Mouse (Mus musculus): ENCODE measurements around the gene Klk12. TPM values are rescaled to one million over a fixed set of nuclear protein-coding genes. Genes with fewer than 3 reads are reported as not detected.

Gene Klk12
- polyA plus RNA-seq, 1 experiment from 2014 or later, result not detected

- H3K4me1 ChIP-seq, result peaks cover 3% of the 10 kb centered on the region
- H3K27ac ChIP-seq, result no peak overlapping the region
- H3K27me3 ChIP-seq (replicated peaks), result peaks cover 31% of the 10 kb centered on the region
- no peak overlapping the region for H3K4me3 ChIP-seq
- no peaks in the 10 kb centered on the region for H3K36me3 ChIP-seq
- peak overlapping the region; percentile 77 for H3K4me2 ChIP-seq (replicated peaks)
- no peak overlapping the region for H3K9ac ChIP-seq
- no peaks in the 10 kb centered on the region for H3K9me3 ChIP-seq
- no peak; the same call in 1 of the 2 replicates for ATAC-seq (ENCODE audit: low FRiP score, low read depth)
- 39% methylated on average over 13 of the region's 13 CpGs for WGBS
Observed at GRCm38 (mm10) chr7:43797844-43798462, 29.3 kb downstream of the Klk12 start.

- H3K27me3 ChIP-seq (replicated peaks), result peaks cover 31% of the 10 kb centered on the region
- H3K9me3 ChIP-seq, result no peaks in the 10 kb centered on the region
- no peak overlapping the region for H3K4me2 ChIP-seq (replicated peaks)
- H3K4me3 ChIP-seq, result no peak overlapping the region
- no peaks in the 10 kb centered on the region for H3K36me3 ChIP-seq
- no peak overlapping the region for H3K9ac ChIP-seq
- peaks cover 3% of the 10 kb centered on the region for H3K4me1 ChIP-seq
- 82% methylated on average over 7 of the region's 7 CpGs for WGBS
- no peak overlapping the region for H3K27ac ChIP-seq
- no peak for ATAC-seq (ENCODE audit: low FRiP score, low read depth)
Observed at GRCm38 (mm10) chr7:43799876-43800275, 31.2 kb downstream of the Klk12 start.

- Histone ChIP-seq H3K4me1 (no peaks in the 10 kb centered on the region), H3K36me3 (no peaks in the 10 kb centered on the region), H3K9me3 (no peaks in the 10 kb centered on the region), H3K9ac (no peak within 1 kb of the TSS), H3K4me3 (no peak within 1 kb of the TSS), H3K27me3 (replicated peaks) (no peaks in the 10 kb centered on the region), H3K4me2 (replicated peaks) (no peak within 1 kb of the TSS), H3K27ac (no peak within 1 kb of the TSS)
- WGBS, result 61% methylated on average over 5 of the region's 5 CpGs
- ATAC-seq (ENCODE audit: low FRiP score, low read depth), result no peak
Observed at GRCm38 (mm10) chr7:43810994-43811393, 42.3 kb downstream of the Klk12 start, which contains the start of gene Klk7. TSS of gene Klk7 (plus strand) at chr7:43811294.

- H3K27ac ChIP-seq, result no peak overlapping the region
- no peaks in the 10 kb centered on the region for H3K9me3 ChIP-seq
- no peak overlapping the region for H3K4me2 ChIP-seq (replicated peaks)
- no peaks in the 10 kb centered on the region for H3K27me3 ChIP-seq (replicated peaks)
- 83% methylated on average over 7 of the region's 7 CpGs for WGBS
- H3K4me1 ChIP-seq, result no peaks in the 10 kb centered on the region
- no peaks in the 10 kb centered on the region for H3K36me3 ChIP-seq
- no peak overlapping the region for H3K9ac ChIP-seq
- ATAC-seq (ENCODE audit: low FRiP score, low read depth), result no peak
- H3K4me3 ChIP-seq, result no peak overlapping the region
Observed at GRCm38 (mm10) chr7:43815211-43815610, 46.5 kb downstream of the Klk12 start.

DNA sequence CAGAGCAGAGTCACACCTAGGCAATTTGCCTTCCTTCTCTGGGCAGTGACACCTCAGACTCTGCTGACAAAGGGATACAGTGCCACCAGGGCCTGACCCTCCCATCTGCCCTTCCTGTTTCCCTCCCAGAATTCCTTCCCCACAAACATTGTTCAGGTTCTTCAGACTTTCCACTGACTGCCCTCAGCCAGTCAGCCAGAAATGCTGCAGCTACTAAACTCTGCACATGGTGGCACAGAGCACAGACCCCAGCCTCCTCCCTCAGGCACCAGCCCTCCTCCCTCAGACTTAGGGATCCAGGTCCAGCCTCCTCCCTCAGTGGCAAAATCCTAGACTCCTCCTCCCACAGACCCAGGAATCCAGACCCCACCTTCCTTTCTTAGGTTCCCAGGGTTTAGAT, 48.0 kb downstream of the Klk12 start:
- H3K36me3 ChIP-seq, result no peaks in the 10 kb centered on the region
- H3K9me3 ChIP-seq, result no peaks in the 10 kb centered on the region
- no peak overlapping the region for H3K27ac ChIP-seq
- H3K4me3 ChIP-seq, result no peak overlapping the region
- no peak overlapping the region for H3K4me2 ChIP-seq (replicated peaks)
- H3K27me3 ChIP-seq (replicated peaks), result no peaks in the 10 kb centered on the region
- H3K9ac ChIP-seq, result no peak overlapping the region
- no peak for ATAC-seq (ENCODE audit: low FRiP score, low read depth)
- no peaks in the 10 kb centered on the region for H3K4me1 ChIP-seq

DNA sequence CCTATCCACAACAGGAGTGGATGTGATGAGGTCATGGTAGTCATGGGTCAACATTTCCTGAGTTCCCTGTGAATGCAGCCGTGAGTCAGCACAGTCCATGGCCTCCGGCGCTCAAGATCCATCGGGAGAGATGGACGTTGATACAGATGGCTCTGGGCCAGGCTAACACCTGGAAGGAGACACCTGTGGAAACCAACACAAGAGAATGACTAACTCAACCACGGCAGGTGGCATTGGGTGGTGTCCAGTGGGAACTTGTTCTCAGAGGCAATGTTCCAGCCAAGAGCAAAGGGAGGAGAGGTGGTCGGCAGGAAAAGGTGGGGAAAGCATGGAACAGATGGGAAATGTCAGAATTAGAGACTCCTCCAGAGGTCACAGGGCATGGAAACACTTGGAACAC, 52.9 kb downstream of the Klk12 start:
- 87% methylated on average over 7 of the region's 7 CpGs for WGBS
- no peaks in the 10 kb centered on the region for H3K36me3 ChIP-seq

More for the DNA sequence above, 52.9 kb downstream of the Klk12 start:
- no peaks in the 10 kb centered on the region for H3K4me1 ChIP-seq
- H3K4me2 ChIP-seq (replicated peaks), result no peak overlapping the region
- no peaks in the 10 kb centered on the region for H3K9me3 ChIP-seq
- H3K27me3 ChIP-seq (replicated peaks), result no peaks in the 10 kb centered on the region
- no peak overlapping the region for H3K27ac ChIP-seq
- H3K4me3 ChIP-seq, result no peak overlapping the region
- ATAC-seq (ENCODE audit: low FRiP score, low read depth), result no peak
- H3K9ac ChIP-seq, result no peak overlapping the region

Other genes with a start within 250 kb of the Klk12 start
- gene Cd33, start 224.5 kb upstream of the Klk12 start, polyA plus RNA-seq (2016; fragmentation: Nextera tagmentation; extraction: Ambion mirVana), result 1.1 and 1.6 TPM in 2 replicates
- gene Zfp658, start 206.6 kb upstream of the Klk12 start, polyA plus RNA-seq (2016; fragmentation: Nextera tagmentation; extraction: Ambion mirVana), result 8.7 and 10.5 TPM in 2 replicates
- gene Zfp719, start 189.3 kb upstream of the Klk12 start, polyA plus RNA-seq (2016; fragmentation: Nextera tagmentation; extraction: Ambion mirVana), result 14.5 and 15.0 TPM in 2 replicates
- gene Zfp819, start 161.7 kb upstream of the Klk12 start, polyA plus RNA-seq (2016; fragmentation: Nextera tagmentation; extraction: Ambion mirVana), result 0.24 and 0.31 TPM in 2 replicates
- not detected in 2 replicates for gene Ceacam18, start 134.2 kb upstream of the Klk12 start, polyA plus RNA-seq (2016; fragmentation: Nextera tagmentation; extraction: Ambion mirVana)
- 0.18 and 0.30 TPM in 2 replicates for gene Siglece, start 108.7 kb upstream of the Klk12 start, polyA plus RNA-seq (2016; fragmentation: Nextera tagmentation; extraction: Ambion mirVana)
- gene Ctu1, start 96.9 kb upstream of the Klk12 start, polyA plus RNA-seq (2016; fragmentation: Nextera tagmentation; extraction: Ambion mirVana), result 19.6 and 19.9 TPM in 2 replicates
- gene Klk14, start 78.5 kb upstream of the Klk12 start, polyA plus RNA-seq (2016; fragmentation: Nextera tagmentation; extraction: Ambion mirVana), result not detected in 2 replicates
- 0.10 TPM in 1 of 2 replicates, not detected in the other for gene Klk13, start 56.3 kb upstream of the Klk12 start, polyA plus RNA-seq (2016; fragmentation: Nextera tagmentation; extraction: Ambion mirVana)
- not detected in 2 replicates for gene Klk11, start 5.7 kb downstream of the Klk12 start, polyA plus RNA-seq (2016; fragmentation: Nextera tagmentation; extraction: Ambion mirVana)
- gene Klk10, start 12.1 kb downstream of the Klk12 start, polyA plus RNA-seq (2016; fragmentation: Nextera tagmentation; extraction: Ambion mirVana), result 0.24 TPM in 1 of 2 replicates, not detected in the other
- gene Klk9, start 23.0 kb downstream of the Klk12 start, polyA plus RNA-seq (2016; fragmentation: Nextera tagmentation; extraction: Ambion mirVana), result not detected in 2 replicates
- 5.0 and 7.3 TPM in 2 replicates for gene Klk8, start 28.7 kb downstream of the Klk12 start, polyA plus RNA-seq (2016; fragmentation: Nextera tagmentation; extraction: Ambion mirVana)
- not detected in 2 replicates for gene Klk7, start 42.4 kb downstream of the Klk12 start, polyA plus RNA-seq (2016; fragmentation: Nextera tagmentation; extraction: Ambion mirVana)
- not detected in 2 replicates for gene Klk6, start 55.6 kb downstream of the Klk12 start, polyA plus RNA-seq (2016; fragmentation: Nextera tagmentation; extraction: Ambion mirVana)
- gene Klk5, start 73.1 kb downstream of the Klk12 start, polyA plus RNA-seq (2016; fragmentation: Nextera tagmentation; extraction: Ambion mirVana), result not detected in 2 replicates
- 0.15 and 0.20 TPM in 2 replicates for gene Klk4, start 112.3 kb downstream of the Klk12 start, polyA plus RNA-seq (2016; fragmentation: Nextera tagmentation; extraction: Ambion mirVana)
- gene Klk15, start 164.8 kb downstream of the Klk12 start, polyA plus RNA-seq (2016; fragmentation: Nextera tagmentation; extraction: Ambion mirVana), result not detected in 2 replicates
- gene Klk1b8, start 181.8 kb downstream of the Klk12 start, polyA plus RNA-seq (2016; fragmentation: Nextera tagmentation; extraction: Ambion mirVana), result not detected in 2 replicates
- not detected in 2 replicates for gene Klk1b1, start 197.9 kb downstream of the Klk12 start, polyA plus RNA-seq (2016; fragmentation: Nextera tagmentation; extraction: Ambion mirVana)
- not detected in 2 replicates for gene Klk1b9, start 207.2 kb downstream of the Klk12 start, polyA plus RNA-seq (2016; fragmentation: Nextera tagmentation; extraction: Ambion mirVana)
- gene Klk1b11, start 227.0 kb downstream of the Klk12 start, polyA plus RNA-seq (2016; fragmentation: Nextera tagmentation; extraction: Ambion mirVana), result not detected in 2 replicates
- gene Klk1b26, start 243.3 kb downstream of the Klk12 start, polyA plus RNA-seq (2016; fragmentation: Nextera tagmentation; extraction: Ambion mirVana), result not detected in 2 replicates

Data from neural tube, embryonic 12.5 days (tissue).